Mouse (Mus musculus): ENCODE data around the gene Myef2. TPM values are rescaled to one million over a fixed set of nuclear protein-coding genes. Genes with fewer than 3 reads are reported as not detected.
A peak's percentile ranks its signal among the peaks of the same experiment; 100 is the strongest.

Myef2 gene
- polyA plus RNA-seq, 1 experiment from 2014 or later, result 96.8 TPM

GRCm38 (mm10) chr2:125057250-125057815 lies 66.1 kb downstream of the Myef2 start:
- H3K9me3 ChIP-seq (ENCODE audit: control insufficient read depth, low read length), result no peaks in the 10 kb centered on the region
- no peak overlapping the region for H3K9ac ChIP-seq (ENCODE audit: low read length)
- H3K27me3 ChIP-seq (replicated peaks; ENCODE audit: control insufficient read depth, insufficient read depth, low read length), result no peaks in the 10 kb centered on the region
- DNase-seq (ENCODE audit: low spot score) (no peak), ATAC-seq (replicated peaks; ENCODE audit: low FRiP score, low TSS enrichment, low read depth) (peak; percentile 55; the same call in 1 of the 2 replicates)
- no peak overlapping the region for H3K4me3 ChIP-seq (ENCODE audit: low read depth, low read length)
- WGBS, result 25% methylated on average over 7 of the region's 7 CpGs
- H3K36me3 ChIP-seq (ENCODE audit: control insufficient read depth, insufficient read depth, low read length), result no peaks in the 10 kb centered on the region
- H3K4me2 ChIP-seq (ENCODE audit: low read length), result no peak overlapping the region
- H3K27ac ChIP-seq (ENCODE audit: low read depth), result no peak overlapping the region
- H3K4me1 ChIP-seq (replicated peaks; ENCODE audit: control insufficient read depth, insufficient read depth, low read length), result no peaks in the 10 kb centered on the region

- WGBS, result 89% methylated on average over 7 of the region's 7 CpGs
- Histone ChIP-seq H3K27ac (ENCODE audit: low read depth) (no peak overlapping the region), H3K4me3 (ENCODE audit: low read depth, low read length) (no peak overlapping the region), H3K9ac (ENCODE audit: low read length) (no peak overlapping the region), H3K27me3 (replicated peaks; ENCODE audit: control insufficient read depth, insufficient read depth, low read length) (no peaks in the 10 kb centered on the region), H3K9me3 (ENCODE audit: control insufficient read depth, low read length) (no peaks in the 10 kb centered on the region), H3K4me1 (replicated peaks; ENCODE audit: control insufficient read depth, insufficient read depth, low read length) (no peaks in the 10 kb centered on the region), H3K4me2 (ENCODE audit: low read length) (no peak overlapping the region), H3K36me3 (ENCODE audit: control insufficient read depth, insufficient read depth, low read length) (no peaks in the 10 kb centered on the region)
- no peak for ATAC-seq (replicated peaks; ENCODE audit: low FRiP score, low TSS enrichment, low read depth)
- DNase-seq (ENCODE audit: low spot score), result no peak
Observed at GRCm38 (mm10) chr2:125055316-125055903, 68.1 kb downstream of the Myef2 start.

Other genes starting within 250 kb of the Myef2 start
- 4.4 TPM in 2 replicates for gene Slc24a5, start 55.5 kb downstream of the Myef2 start, polyA plus RNA-seq (2014; fragmentation: Nextera tagmentation; extraction: Ambion mirVana)
- not detected in 2 replicates for gene Ctxn2, start 13.0 kb upstream of the Myef2 start, polyA plus RNA-seq (2014; fragmentation: Nextera tagmentation; extraction: Ambion mirVana)
- not detected in 2 replicates for gene Slc12a1, start 28.8 kb upstream of the Myef2 start, polyA plus RNA-seq (2014; fragmentation: Nextera tagmentation; extraction: Ambion mirVana)
- 157 and 162 TPM in 2 replicates for gene Dut, start 123.5 kb upstream of the Myef2 start, polyA plus RNA-seq (2014; fragmentation: Nextera tagmentation; extraction: Ambion mirVana)